Mouse (Mus musculus) forebrain, embryonic 12.5 days (tissue): ENCODE data around the gene Mum1. TPM values are rescaled to one million over a fixed set of nuclear protein-coding genes. Genes with fewer than 3 reads are reported as not detected.

Experiments
- ATAC-seq: fragments of 200-750 bp; cut with Nextera tagmentation; 2 replicates; pipeline ENCODE4 v1.8.0; 2017; ENCODE audit warnings: moderate TSS enrichment; ENCODE audit not compliant: low FRiP score
- H3K27ac ChIP-seq: fragments of 300-500 bp; sonication (generic); 2 replicates; pipeline ENCODE4 v1.5.1; 2016; ENCODE audit warnings: mild to moderate bottlenecking
- H3K27me3 ChIP-seq: fragments of 300-500 bp; sonication (generic); 2 replicates; pipeline ENCODE4 v1.6.1; 2016; ENCODE audit warnings: mild to moderate bottlenecking
- H3K36me3 ChIP-seq: fragments of 300-500 bp; sonication (generic); replicated peaks from 2 replicates; pipeline ENCODE4 v1.6.1; 2016; ENCODE audit warnings: mild to moderate bottlenecking
- H3K4me1 ChIP-seq: fragments of 300-500 bp; sonication (generic); 2 replicates; pipeline ENCODE4 v1.6.1; 2016
- H3K4me2 ChIP-seq: fragments of 300-500 bp; sonication (generic); 2 replicates; pipeline ENCODE4 v1.6.1; 2016; ENCODE audit warnings: mild to moderate bottlenecking, moderate library complexity
- H3K4me3 ChIP-seq: fragments of 300-500 bp; sonication (generic); replicated peaks from 2 replicates; pipeline ENCODE4 v1.5.1; 2016; ENCODE audit warnings: mild to moderate bottlenecking
- H3K9ac ChIP-seq: fragments of 300-500 bp; sonication (generic); 2 replicates; pipeline ENCODE4 v1.6.1; 2016; ENCODE audit warnings: mild to moderate bottlenecking
- H3K9me3 ChIP-seq: fragments of 300-500 bp; sonication (generic); 2 replicates; pipeline ENCODE4 v1.6.1; 2016
- WGBS: fragments of 180-500 bp; shearing (Covaris S2); methylation state at CpG from one replicate; pipeline ENCODE4 v1.1.7; 2016; 5-methylcytosine and 5-hydroxymethylcytosine counted together
- polyA plus RNA-seq: library from polyadenylated mRNA; unstranded; fragments of >200 nt; fragmentation: Nextera tagmentation; extraction: Ambion mirVana; gene quantifications from 2 replicates; pipeline ENCODE4 v1.2.1, GENCODE M21; 2016

Mum1 gene
- polyA plus RNA-seq, 1 experiment from 2014 or later: 58.4 TPM

- no peak overlapping the region for H3K4me3 ChIP-seq
- no peak for ATAC-seq
- no peak overlapping the region for H3K27ac ChIP-seq
- peaks cover 29% of the 10 kb centered on the region for H3K4me1 ChIP-seq
- whole genome bisulfite sequencing: 89% methylated on average over 5 of the region's 5 CpGs
- no peaks in the 10 kb centered on the region for H3K27me3 ChIP-seq
- H3K4me2 ChIP-seq: no peak overlapping the region
- peaks cover 63% of the 10 kb centered on the region for H3K36me3 ChIP-seq
- H3K9me3 ChIP-seq: no peaks in the 10 kb centered on the region
- no peak overlapping the region for H3K9ac ChIP-seq
Observed at GRCm38 (mm10) chr10:80255881-80256535, 29.8 kb downstream of the Mum1 start.

GRCm38 (mm10) chr10:80257936-80258335, 31.7 kb downstream of the Mum1 start:
- peaks cover 58% of the 10 kb centered on the region for H3K36me3 ChIP-seq
- H3K4me1 ChIP-seq: peaks cover 41% of the 10 kb centered on the region
- no peak overlapping the region for H3K9ac ChIP-seq
- no peaks in the 10 kb centered on the region for H3K27me3 ChIP-seq
- no peak overlapping the region for H3K4me3 ChIP-seq
- 74% methylated on average over 2 of the region's 2 CpGs for WGBS
- no peak for ATAC-seq
- 0 out of 2 replicates have a peak overlapping the region, but pooled peaks have one; percentile 20 for H3K27ac ChIP-seq
- H3K9me3 ChIP-seq: no peaks in the 10 kb centered on the region
- H3K4me2 ChIP-seq: no peak overlapping the region

GRCm38 (mm10) chr10:80258752-80259462, 32.7 kb downstream of the Mum1 start:
- WGBS: 92% methylated on average over 14 of the region's 14 CpGs
- H3K36me3 ChIP-seq: peaks cover 48% of the 10 kb centered on the region
- H3K4me3 ChIP-seq: no peak overlapping the region
- peaks cover 41% of the 10 kb centered on the region for H3K4me1 ChIP-seq
- H3K4me2 ChIP-seq: peak overlapping the region; percentile 82; the same call in 1 of the 2 replicates
- no peak overlapping the region for H3K9ac ChIP-seq
- ATAC-seq: no peak
- no peaks in the 10 kb centered on the region for H3K27me3 ChIP-seq
- H3K27ac ChIP-seq: 0 out of 2 replicates have a peak overlapping the region, but pooled peaks have one; percentile 5
- H3K9me3 ChIP-seq: no peaks in the 10 kb centered on the region

GRCm38 (mm10) chr10:80259463-80259805, 33.2 kb downstream of the Mum1 start:
- Histone ChIP-seq H3K9ac (0 out of 2 replicates have a peak overlapping the region, but pooled peaks have one; percentile 66), H3K36me3 (peaks cover 43% of the 10 kb centered on the region), H3K27ac (no peak overlapping the region), H3K4me2 (peak overlapping the region; percentile 82), H3K27me3 (no peaks in the 10 kb centered on the region), H3K4me1 (peaks cover 41% of the 10 kb centered on the region), H3K9me3 (no peaks in the 10 kb centered on the region), H3K4me3 (no peak overlapping the region; the same call in 1 of the 2 replicates)
- 70% methylated on average over 6 of the region's 6 CpGs for WGBS
- no peak for ATAC-seq

GRCm38 (mm10) chr10:80259861-80260641, 33.8 kb downstream of the Mum1 start:
- H3K36me3 ChIP-seq: peaks cover 37% of the 10 kb centered on the region
- no peaks in the 10 kb centered on the region for H3K9me3 ChIP-seq
- peak overlapping the region; percentile 82 for H3K4me2 ChIP-seq
- peaks cover 41% of the 10 kb centered on the region for H3K4me1 ChIP-seq
- H3K27me3 ChIP-seq: no peaks in the 10 kb centered on the region
- WGBS: 6% methylated on average over 19 of the region's 19 CpGs
- no peak for ATAC-seq
- H3K27ac ChIP-seq: peak overlapping the region; percentile 92
- peak overlapping the region; percentile 44 for H3K4me3 ChIP-seq
- peak overlapping the region; percentile 66 for H3K9ac ChIP-seq

- Histone ChIP-seq H3K36me3 (peaks cover 28% of the 10 kb centered on the region), H3K27me3 (no peaks in the 10 kb centered on the region), H3K4me1 (peaks cover 42% of the 10 kb centered on the region), H3K27ac (peak within 1 kb of the TSS; percentile 92), H3K4me2 (peak within 1 kb of the TSS; percentile 82), H3K4me3 (peak within 1 kb of the TSS; percentile 44), H3K9ac (peak within 1 kb of the TSS; percentile 66), H3K9me3 (no peaks in the 10 kb centered on the region)
- peak; percentile 85 for ATAC-seq
- under 1% methylated on average over 49 of the region's 49 CpGs for WGBS
Observed at GRCm38 (mm10) chr10:80260642-80261584, 34.7 kb downstream of the Mum1 start, which contains the start of the genes Gamt and Dazap1. Gene Gamt, minus strand, starts transcription at chr10:80261012. Gene Dazap1, plus strand, starts transcription at chr10:80261486.

GRCm38 (mm10) chr10:80261585-80261968, 35.3 kb downstream of the Mum1 start:
- Histone ChIP-seq H3K27me3 (no peaks in the 10 kb centered on the region), H3K4me3 (peak overlapping the region; percentile 44), H3K4me1 (peaks cover 46% of the 10 kb centered on the region), H3K9ac (peak overlapping the region; percentile 52), H3K36me3 (peaks cover 22% of the 10 kb centered on the region), H3K27ac (peak overlapping the region; percentile 92), H3K4me2 (peak overlapping the region; percentile 82), H3K9me3 (no peaks in the 10 kb centered on the region)
- under 1% methylated on average over 14 of the region's 14 CpGs for WGBS
- ATAC-seq: peak; percentile 53

GRCm38 (mm10) chr10:80262169-80262568, 35.9 kb downstream of the Mum1 start:
- Histone ChIP-seq H3K4me1 (peaks cover 52% of the 10 kb centered on the region), H3K27ac (no peak overlapping the region), H3K27me3 (no peaks in the 10 kb centered on the region), H3K9ac (no peak overlapping the region), H3K4me3 (no peak overlapping the region), H3K4me2 (peak overlapping the region; percentile 82; the same call in 1 of the 2 replicates), H3K36me3 (peaks cover 16% of the 10 kb centered on the region), H3K9me3 (no peaks in the 10 kb centered on the region)
- no peak for ATAC-seq
- 78% methylated on average over 12 of the region's 12 CpGs for WGBS

GRCm38 (mm10) chr10:80262776-80263365, 36.6 kb downstream of the Mum1 start:
- 94% methylated on average over 10 of the region's 10 CpGs for WGBS
- Histone ChIP-seq H3K9ac (no peak overlapping the region), H3K9me3 (no peaks in the 10 kb centered on the region), H3K27me3 (no peaks in the 10 kb centered on the region), H3K4me3 (no peak overlapping the region), H3K36me3 (peaks cover 17% of the 10 kb centered on the region; the same call in 1 of the 2 replicates), H3K27ac (no peak overlapping the region), H3K4me2 (no peak overlapping the region), H3K4me1 (peaks cover 59% of the 10 kb centered on the region)
- no peak for ATAC-seq

- H3K9ac ChIP-seq: peak overlapping the region; percentile 95
- H3K4me2 ChIP-seq: peak overlapping the region; percentile 77
- peak overlapping the region; percentile 80 for H3K4me3 ChIP-seq
- no peaks in the 10 kb centered on the region for H3K9me3 ChIP-seq
- peak overlapping the region; percentile 54 for H3K27ac ChIP-seq
- WGBS: 1% methylated on average over 81 of the region's 81 CpGs
- peaks cover 13% of the 10 kb centered on the region for H3K36me3 ChIP-seq
- ATAC-seq: peak; percentile 63
- H3K4me1 ChIP-seq: peaks cover 63% of the 10 kb centered on the region
- H3K27me3 ChIP-seq: no peaks in the 10 kb centered on the region
Observed at GRCm38 (mm10) chr10:80264341-80265148, 38.3 kb downstream of the Mum1 start.
